Mouse (Mus musculus): ENCODE data around the gene Ly6g6d. TPM values are rescaled to one million over a fixed set of nuclear protein-coding genes. Genes with fewer than 3 reads are reported as not detected.
A peak's percentile ranks its signal among the peaks of the same experiment; 100 is the strongest.

Ly6g6d gene
- total and polyA plus RNA-seq, 2 experiments: 0.67 TPM; not detected in 1

DNA sequence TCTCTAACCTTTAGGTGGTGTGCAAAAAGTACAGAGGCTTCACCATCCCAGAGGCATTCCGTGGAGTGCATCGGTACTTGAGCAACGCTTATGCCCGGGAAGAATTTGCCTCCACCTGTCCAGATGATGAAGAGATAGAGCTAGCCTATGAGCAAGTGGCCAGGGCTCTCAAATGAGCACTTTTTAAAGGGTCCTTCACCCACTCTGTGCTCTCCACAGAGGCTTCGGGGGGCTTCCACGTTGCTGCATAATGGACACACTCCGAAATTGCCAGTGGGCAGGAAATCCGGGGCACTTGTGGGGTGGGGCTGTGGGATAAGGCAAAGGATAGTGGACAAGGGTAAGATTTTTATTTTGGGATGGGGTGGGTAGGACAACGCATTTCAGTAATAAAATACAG, 19.5 kb downstream of the Ly6g6d start:
- H3K4me1 ChIP-seq (ENCODE audit: control insufficient read depth, insufficient read depth, low read length): peaks cover 3% of the 10 kb centered on the region; the same call in 1 of the 2 replicates
- peaks cover 10% of the 10 kb centered on the region; the same call in 1 of the 2 replicates for H3K36me3 ChIP-seq (ENCODE audit: control insufficient read depth, insufficient read depth, low read length)

GRCm38 (mm10) chr17:35057090-35057489, 20.8 kb downstream of the Ly6g6d start:
- no peaks in the 10 kb centered on the region for H3K27me3 ChIP-seq (ENCODE audit: control insufficient read depth, insufficient read depth, low read length)
- H3K36me3 ChIP-seq (ENCODE audit: control insufficient read depth, insufficient read depth, low read length): peaks cover 11% of the 10 kb centered on the region; the same call in 1 of the 2 replicates
- no peak overlapping the region for H3K4me3 ChIP-seq (ENCODE audit: insufficient read depth, low read depth, low read length)
- H3K79me2 ChIP-seq (ENCODE audit: control insufficient read depth, insufficient read depth, low read length): no peaks in the 10 kb centered on the region
- 87% methylated on average over 3 of the region's 3 CpGs for WGBS
- TF ChIP-seq POLR2A (IDR thresholded peaks at IDR 0.05; ENCODE audit: extremely low read depth, insufficient read depth, low read length): no peak
- TF ChIP-seq CTCF (IDR thresholded peaks at IDR 0.05; ENCODE audit: low read depth, low read length): no peak
- DNase-seq (ENCODE audit: extremely low read depth, low read depth, low spot score): no peak
- no peak overlapping the region for H3K27ac ChIP-seq (replicated peaks; ENCODE audit: insufficient read depth, low read depth, low read length)
- H3K4me1 ChIP-seq (ENCODE audit: control insufficient read depth, insufficient read depth, low read length): peaks cover 3% of the 10 kb centered on the region; the same call in 1 of the 2 replicates
- no peak overlapping the region for H3K9ac ChIP-seq (ENCODE audit: low read depth, low read length)

More for the DNA sequence above, 19.5 kb downstream of the Ly6g6d start:
- no peaks in the 10 kb centered on the region for H3K79me2 ChIP-seq (ENCODE audit: control insufficient read depth, insufficient read depth, low read length)
- no peaks in the 10 kb centered on the region for H3K27me3 ChIP-seq (ENCODE audit: control insufficient read depth, insufficient read depth, low read length)
- TF ChIP-seq POLR2A (IDR thresholded peaks at IDR 0.05; ENCODE audit: extremely low read depth, insufficient read depth, low read length) (no peak), CTCF (IDR thresholded peaks at IDR 0.05; ENCODE audit: low read depth, low read length) (no peak)
- no peak overlapping the region for H3K9ac ChIP-seq (ENCODE audit: low read depth, low read length)
- H3K27ac ChIP-seq (replicated peaks; ENCODE audit: insufficient read depth, low read depth, low read length): no peak overlapping the region
- H3K4me3 ChIP-seq (ENCODE audit: insufficient read depth, low read depth, low read length): no peak overlapping the region
- WGBS: 63% methylated on average over 9 of the region's 9 CpGs
- no peak for DNase-seq (ENCODE audit: extremely low read depth, low read depth, low spot score)

- TF ChIP-seq POLR2A (IDR thresholded peaks at IDR 0.05; ENCODE audit: extremely low read depth, insufficient read depth, low read length) (no peak), CTCF (IDR thresholded peaks at IDR 0.05; ENCODE audit: low read depth, low read length) (no peak)
- 89% methylated on average over 7 of the region's 7 CpGs for WGBS
- Histone ChIP-seq H3K36me3 (ENCODE audit: control insufficient read depth, insufficient read depth, low read length) (peaks cover 11% of the 10 kb centered on the region; the same call in 1 of the 2 replicates), H3K4me3 (ENCODE audit: insufficient read depth, low read depth, low read length) (no peak overlapping the region), H3K27me3 (ENCODE audit: control insufficient read depth, insufficient read depth, low read length) (no peaks in the 10 kb centered on the region), H3K79me2 (ENCODE audit: control insufficient read depth, insufficient read depth, low read length) (no peaks in the 10 kb centered on the region), H3K9ac (ENCODE audit: low read depth, low read length) (no peak overlapping the region), H3K27ac (replicated peaks; ENCODE audit: insufficient read depth, low read depth, low read length) (no peak overlapping the region), H3K4me1 (ENCODE audit: control insufficient read depth, insufficient read depth, low read length) (peaks cover 3% of the 10 kb centered on the region; the same call in 1 of the 2 replicates)
- no peak for DNase-seq (ENCODE audit: extremely low read depth, low read depth, low spot score)
Observed at GRCm38 (mm10) chr17:35055691-35056495, 22.0 kb downstream of the Ly6g6d start.

DNA sequence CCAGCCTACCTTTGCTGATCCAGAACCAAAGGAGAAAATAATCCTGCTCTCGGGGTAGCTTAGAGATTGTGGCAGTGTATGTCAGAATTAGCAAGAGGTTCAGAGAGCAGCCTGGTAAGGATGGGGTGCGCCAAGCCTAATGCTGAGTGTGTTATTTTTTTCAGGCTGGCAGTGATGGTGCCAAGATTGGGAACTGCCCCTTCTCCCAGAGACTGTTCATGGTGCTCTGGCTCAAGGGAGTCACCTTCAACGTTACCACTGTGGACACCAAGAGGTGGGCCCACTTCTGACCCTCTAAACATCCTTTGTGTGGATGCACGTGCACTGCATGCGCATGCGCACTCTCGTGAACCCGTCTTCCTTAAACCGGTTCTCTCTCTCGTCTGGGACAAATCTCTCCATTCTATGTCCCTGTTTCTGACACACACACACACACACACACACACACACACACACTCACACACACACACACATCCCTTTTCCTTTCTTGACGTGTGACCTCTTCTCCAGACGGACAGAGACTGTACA, 25.5 kb downstream of the Ly6g6d start:
- no peaks in the 10 kb centered on the region for H3K27me3 ChIP-seq (ENCODE audit: control insufficient read depth, insufficient read depth, low read length)
- WGBS: 75% methylated on average over 12 of the region's 12 CpGs
- peaks cover 11% of the 10 kb centered on the region for H3K4me1 ChIP-seq (ENCODE audit: control insufficient read depth, insufficient read depth, low read length)
- H3K36me3 ChIP-seq (ENCODE audit: control insufficient read depth, insufficient read depth, low read length): peaks cover 10% of the 10 kb centered on the region; the same call in 1 of the 2 replicates
- no peak overlapping the region for H3K4me3 ChIP-seq (ENCODE audit: insufficient read depth, low read depth, low read length)
- TF ChIP-seq CTCF (IDR thresholded peaks at IDR 0.05; ENCODE audit: low read depth, low read length) (no peak), POLR2A (IDR thresholded peaks at IDR 0.05; ENCODE audit: extremely low read depth, insufficient read depth, low read length) (no peak)
- no peak overlapping the region; the same call in 1 of the 2 replicates for H3K9ac ChIP-seq (ENCODE audit: low read depth, low read length)
- no peaks in the 10 kb centered on the region for H3K79me2 ChIP-seq (ENCODE audit: control insufficient read depth, insufficient read depth, low read length)
- DNase-seq (ENCODE audit: extremely low read depth, low read depth, low spot score): no peak
- H3K27ac ChIP-seq (replicated peaks; ENCODE audit: insufficient read depth, low read depth, low read length): 0 out of 2 replicates have a peak overlapping the region, but pooled peaks have one; percentile 17

DNA sequence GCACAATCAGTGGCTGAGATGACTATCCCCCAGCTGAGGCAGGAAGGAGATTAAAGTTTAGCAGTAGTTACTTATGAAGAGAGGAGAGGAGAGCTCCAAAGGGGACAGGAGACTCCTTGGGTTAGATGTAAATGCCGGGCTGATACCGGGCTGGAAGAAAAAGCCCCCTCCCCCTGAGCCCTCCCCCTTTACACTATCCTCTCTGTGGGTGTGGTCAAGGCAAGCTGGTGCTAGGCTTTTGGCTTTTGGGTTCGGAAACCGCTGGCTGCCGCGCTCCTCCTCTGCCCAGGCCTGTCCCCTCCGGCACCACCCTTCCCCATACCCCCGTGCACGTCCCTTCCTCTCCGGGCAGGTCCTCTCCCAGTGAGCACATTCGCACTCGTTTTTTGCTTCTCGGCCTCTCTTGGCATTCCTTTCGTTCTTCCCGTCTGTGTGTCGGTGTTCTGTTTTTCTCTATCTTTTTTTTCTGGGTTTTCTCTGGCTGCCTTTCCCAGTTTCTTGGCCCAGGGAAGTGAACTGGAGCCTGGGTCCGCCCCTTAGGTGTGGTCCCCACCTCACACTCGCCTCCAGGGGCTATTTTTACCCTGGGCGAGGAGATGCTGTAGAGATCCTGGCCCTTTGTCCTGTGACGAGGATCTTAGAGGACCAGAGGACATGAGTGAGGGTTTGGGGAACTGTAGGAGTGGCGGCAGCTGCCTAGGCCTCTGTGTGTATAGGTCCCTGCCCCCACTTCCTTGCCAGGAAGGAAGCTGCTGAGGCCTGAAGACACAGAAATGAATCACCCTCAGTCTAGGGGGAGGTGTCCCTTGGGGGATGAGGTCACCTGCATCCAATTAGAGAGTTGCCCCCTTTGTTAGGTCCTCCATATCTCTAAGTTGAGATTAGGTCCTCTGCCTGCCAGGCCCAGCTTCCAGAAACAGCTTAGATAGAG, 26.4 kb downstream of the Ly6g6d start:
- Histone ChIP-seq H3K27me3 (ENCODE audit: control insufficient read depth, insufficient read depth, low read length) (no peaks in the 10 kb centered on the region), H3K27ac (replicated peaks; ENCODE audit: insufficient read depth, low read depth, low read length) (peak overlapping the region; percentile 80), H3K9ac (ENCODE audit: low read depth, low read length) (peak overlapping the region; percentile 78), H3K36me3 (ENCODE audit: control insufficient read depth, insufficient read depth, low read length) (peaks cover 9% of the 10 kb centered on the region; the same call in 1 of the 2 replicates), H3K4me1 (ENCODE audit: control insufficient read depth, insufficient read depth, low read length) (peaks cover 12% of the 10 kb centered on the region), H3K79me2 (ENCODE audit: control insufficient read depth, insufficient read depth, low read length) (no peaks in the 10 kb centered on the region), H3K4me3 (ENCODE audit: insufficient read depth, low read depth, low read length) (peak overlapping the region; percentile 68)
- TF ChIP-seq CTCF (IDR thresholded peaks at IDR 0.05; ENCODE audit: low read depth, low read length) (no peak), POLR2A (IDR thresholded peaks at IDR 0.05; ENCODE audit: extremely low read depth, insufficient read depth, low read length) (0 out of 2 replicates have a peak, but pooled peaks have one; percentile 26)
- peak; percentile 42 for DNase-seq (ENCODE audit: extremely low read depth, low read depth, low spot score)
- WGBS: 59% methylated on average over 21 of the region's 21 CpGs
